Mouse (Mus musculus): ENCODE results near the gene 2300002M23Rik.

DNA sequence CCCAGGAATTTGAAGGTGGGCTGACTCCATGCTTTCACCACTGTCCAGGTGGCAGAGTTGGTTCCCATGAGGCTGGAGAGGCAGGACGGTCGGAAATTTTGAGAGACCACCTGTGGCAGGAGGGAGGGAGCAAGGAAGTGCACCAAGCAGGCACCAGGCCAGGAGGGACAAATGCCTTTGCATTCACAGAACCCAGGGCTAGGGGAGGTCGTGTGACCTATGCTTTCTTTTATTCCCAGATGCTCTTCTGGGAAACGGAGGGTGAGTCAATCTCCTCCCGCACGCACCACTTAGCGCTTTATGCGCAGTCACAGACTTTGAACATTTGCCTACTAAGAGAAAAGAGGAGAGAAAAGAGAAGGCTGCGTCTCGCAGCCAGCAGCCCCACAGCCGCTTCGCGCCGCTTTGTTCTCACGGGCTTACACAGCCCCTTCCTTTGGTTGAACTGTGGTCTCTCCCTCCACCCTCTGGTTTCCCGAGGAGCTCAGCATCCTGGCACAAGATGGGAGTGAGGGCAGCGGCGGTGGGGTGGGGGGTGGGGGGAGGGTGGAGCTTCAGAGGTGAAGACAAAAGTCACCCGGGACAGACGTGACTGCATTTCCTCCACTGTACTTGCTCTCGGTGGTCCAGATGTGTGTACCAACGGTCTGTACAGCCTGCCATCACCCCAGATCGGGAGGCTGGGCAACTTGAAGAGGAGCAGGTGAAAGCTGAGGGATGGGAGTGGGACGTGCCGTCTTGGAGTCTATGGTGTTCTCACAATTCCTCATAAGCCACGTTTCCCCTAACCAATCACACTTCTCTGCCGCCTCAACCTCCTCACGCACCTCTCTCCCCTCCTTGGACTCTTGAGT is 2.1 kb downstream of the 2300002M23Rik start:
- TF ChIP-seq EP300 (IDR thresholded peaks at IDR 0.05; ENCODE audit: low read depth): no peak
- no peak for TF ChIP-seq CTCF (IDR thresholded peaks at IDR 0.05; ENCODE audit: low read depth)

Data from liver, postnatal 0 days (tissue).